8 mouse cellular contexts compared by ENCODE assay signal in the genomic region with DNA sequence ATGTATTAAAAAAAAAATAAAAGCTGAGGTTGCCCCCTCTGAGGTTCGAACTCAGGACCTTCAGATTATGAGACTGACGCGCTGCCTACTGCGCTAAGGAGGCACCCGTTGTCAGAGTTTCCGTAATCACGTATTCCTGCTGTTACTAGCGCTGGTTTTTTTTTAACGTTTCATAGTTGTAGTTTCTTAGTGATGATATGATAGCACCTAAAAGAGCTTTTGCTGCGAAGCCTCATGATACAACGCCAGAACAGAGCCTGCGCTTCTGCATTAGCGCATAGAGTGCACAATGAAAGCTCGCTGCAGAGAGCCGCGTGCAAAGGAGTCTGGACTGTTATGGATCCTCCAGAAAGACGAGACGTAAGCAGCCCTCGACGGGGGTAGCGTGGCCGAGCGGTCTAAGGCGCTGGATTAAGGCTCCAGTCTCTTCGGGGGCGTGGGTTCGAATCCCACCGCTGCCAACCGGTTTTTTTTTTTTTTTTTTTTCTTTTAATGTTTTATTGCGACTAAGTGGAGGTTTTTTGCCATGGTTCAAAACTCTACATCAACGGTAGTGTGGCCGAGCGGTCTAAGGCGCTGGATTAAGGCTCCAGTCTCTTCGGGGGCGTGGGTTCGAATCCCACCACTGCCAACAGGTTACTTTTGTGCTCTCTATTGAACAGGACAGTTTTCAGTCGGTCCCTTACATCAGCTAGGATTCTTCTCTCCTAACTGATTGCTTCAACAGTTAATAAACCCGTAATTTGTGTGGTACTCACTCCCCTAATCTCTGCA. TPM values are rescaled to one million over a fixed set of nuclear protein-coding genes. Genes with fewer than 3 reads are reported as not detected.
DNase-seq lines count a peak whose midpoint lies in the region; ATAC-seq lines count a peak whose summit lies in the region.

No protein-coding gene starts in this region.

- no peaks in the 10 kb centered on the region for H3K36me3 ChIP-seq in intestine, embryonic 15.5 days
- no peaks in the 10 kb centered on the region for H3K36me3 ChIP-seq in limb, embryonic 11.5 days (ENCODE audit: control insufficient read depth, insufficient read depth, low read length)
- H3K36me3 ChIP-seq in midbrain, embryonic 12.5 days, result no peaks in the 10 kb centered on the region

- peak overlapping the region; percentile 51 for H3K4me3 ChIP-seq in intestine, embryonic 15.5 days (replicated peaks)
- peak overlapping the region; percentile 40 for H3K4me3 ChIP-seq in limb, embryonic 11.5 days (ENCODE audit: low read depth, low read length)
- peak overlapping the region; percentile 55 for H3K4me3 ChIP-seq in midbrain, embryonic 12.5 days

- DNase-seq in layer of hippocampus, adult 11-12 months (ENCODE audit: low spot score), result peak; percentile 75
- DNase-seq in layer of hippocampus, adult 9-10 months (ENCODE audit: low spot score), result no peak
- DNase-seq in embryo, embryonic 11.5 days (ENCODE audit: low read depth, low spot score), result peak; percentile 73
- peak; percentile 61 to 72 for DNase-seq in gastrocnemius, postnatal 36 days
- peak; percentile 91 for DNase-seq in limb, embryonic 11.5 days (ENCODE audit: low spot score)
- peak; percentile 82 for DNase-seq in skeletal muscle tissue, adult 2 months (ENCODE audit: low read depth, low spot score)

- H3K9ac ChIP-seq in intestine, embryonic 15.5 days, result peak overlapping the region; percentile 15; the same call in 1 of the 2 replicates
- no peak overlapping the region for H3K9ac ChIP-seq in limb, embryonic 11.5 days (ENCODE audit: low read length)
- no peak overlapping the region for H3K9ac ChIP-seq in midbrain, embryonic 12.5 days (replicated peaks)

- intact Hi-C loops in gastrocnemius, postnatal 36 days (cut with DNase I), result loop anchor here (5.0 kb wide), 3 partner anchors 32 to 542 kb away; no protein-coding TSS in a partner anchor

- no peaks in the 10 kb centered on the region for H3K27me3 ChIP-seq in intestine, embryonic 15.5 days (replicated peaks)
- H3K27me3 ChIP-seq in limb, embryonic 11.5 days (ENCODE audit: control insufficient read depth, insufficient read depth, low read length), result no peaks in the 10 kb centered on the region
- peaks cover 4% of the 10 kb centered on the region for H3K27me3 ChIP-seq in midbrain, embryonic 12.5 days

- H3K4me1 ChIP-seq in intestine, embryonic 15.5 days (replicated peaks), result peaks cover 4% of the 10 kb centered on the region; the same call in 1 of the 2 replicates
- H3K4me1 ChIP-seq in limb, embryonic 11.5 days (ENCODE audit: control insufficient read depth, insufficient read depth, low read length), result peaks cover 4% of the 10 kb centered on the region; the same call in 1 of the 2 replicates
- peaks cover 8% of the 10 kb centered on the region for H3K4me1 ChIP-seq in midbrain, embryonic 12.5 days

- peak overlapping the region; percentile 72; the same call in 1 of the 2 replicates for H3K27ac ChIP-seq in intestine, embryonic 15.5 days
- no peak overlapping the region for H3K27ac ChIP-seq in limb, embryonic 11.5 days (replicated peaks; ENCODE audit: low read depth, low read length)
- H3K27ac ChIP-seq in midbrain, embryonic 12.5 days (replicated peaks), result 0 out of 2 replicates have a peak overlapping the region, but pooled peaks have one; percentile 25

- H3K9me3 ChIP-seq in intestine, embryonic 15.5 days, result no peaks in the 10 kb centered on the region
- H3K9me3 ChIP-seq in limb, embryonic 11.5 days (ENCODE audit: control insufficient read depth, low read length), result no peaks in the 10 kb centered on the region
- H3K9me3 ChIP-seq in midbrain, embryonic 12.5 days, result no peaks in the 10 kb centered on the region

- ATAC-seq in intestine, embryonic 15.5 days, result peak; percentile 81
- ATAC-seq in limb, embryonic 11.5 days (ENCODE audit: insufficient number of reproducible peaks, low FRiP score, low TSS enrichment, low read depth), result peak; percentile 75; the same call in 1 of the 2 replicates
- ATAC-seq in midbrain, embryonic 12.5 days (ENCODE audit: low FRiP score, low read depth), result peak; percentile 80

- H3K4me2 ChIP-seq in intestine, embryonic 15.5 days (replicated peaks), result peak overlapping the region; percentile 72
- peak overlapping the region; percentile 73; the same call in 1 of the 2 replicates for H3K4me2 ChIP-seq in limb, embryonic 11.5 days (ENCODE audit: low read depth, severe bottlenecking)
- peak overlapping the region; percentile 64 for H3K4me2 ChIP-seq in midbrain, embryonic 12.5 days (replicated peaks)

- WGBS in intestine, embryonic 15.5 days, result under 1% methylated on average over 39 of the region's 39 CpGs
- WGBS in limb, embryonic 11.5 days, result under 1% methylated on average over 39 of the region's 39 CpGs
- WGBS in midbrain, embryonic 12.5 days, result under 1% methylated on average over 39 of the region's 39 CpGs

RNA-seq across cellular contexts. Expression of gene Trim27, which starts 9.4 kb away (rescaled TPM):
- 10 to 100 TPM; 19.8 to 20.7 TPM for total RNA-seq in gastrocnemius, postnatal 36 days (2021)
- polyA plus RNA-seq in intestine, embryonic 15.5 days (2015; fragmentation: Nextera tagmentation; extraction: Ambion mirVana), result 155 and 156 TPM in 2 replicates
- polyA plus RNA-seq in limb, embryonic 11.5 days (2014; fragmentation: Nextera tagmentation; extraction: Ambion mirVana), result 183 and 190 TPM in 2 replicates
- polyA plus RNA-seq in midbrain, embryonic 12.5 days (2016; fragmentation: Nextera tagmentation; extraction: Ambion mirVana), result 132 and 140 TPM in 2 replicates

RNA-seq across cellular contexts. Expression of gene Olfr1368, which starts 24.2 kb away (rescaled TPM):
- not detected for total RNA-seq in gastrocnemius, postnatal 36 days (2021)
- not detected in 2 replicates for polyA plus RNA-seq in intestine, embryonic 15.5 days (2015; fragmentation: Nextera tagmentation; extraction: Ambion mirVana)
- not detected in 2 replicates for polyA plus RNA-seq in limb, embryonic 11.5 days (2014; fragmentation: Nextera tagmentation; extraction: Ambion mirVana)
- polyA plus RNA-seq in midbrain, embryonic 12.5 days (2016; fragmentation: Nextera tagmentation; extraction: Ambion mirVana), result not detected in 2 replicates

RNA-seq across cellular contexts. Expression of gene Olfr263, which starts 40.4 kb away (rescaled TPM):
- not detected for total RNA-seq in gastrocnemius, postnatal 36 days (2021)
- polyA plus RNA-seq in intestine, embryonic 15.5 days (2015; fragmentation: Nextera tagmentation; extraction: Ambion mirVana), result not detected in 2 replicates
- polyA plus RNA-seq in limb, embryonic 11.5 days (2014; fragmentation: Nextera tagmentation; extraction: Ambion mirVana), result not detected in 2 replicates
- not detected in 2 replicates for polyA plus RNA-seq in midbrain, embryonic 12.5 days (2016; fragmentation: Nextera tagmentation; extraction: Ambion mirVana)

RNA-seq across cellular contexts. Expression of gene Olfr1369-ps1, which starts 58.6 kb away (rescaled TPM):
- total RNA-seq in gastrocnemius, postnatal 36 days (2021), result not detected
- polyA plus RNA-seq in intestine, embryonic 15.5 days (2015; fragmentation: Nextera tagmentation; extraction: Ambion mirVana), result 0.05 TPM in 1 of 2 replicates, not detected in the other
- not detected in 2 replicates for polyA plus RNA-seq in limb, embryonic 11.5 days (2014; fragmentation: Nextera tagmentation; extraction: Ambion mirVana)
- polyA plus RNA-seq in midbrain, embryonic 12.5 days (2016; fragmentation: Nextera tagmentation; extraction: Ambion mirVana), result 0.06 and 0.07 TPM in 2 replicates
